Mouse (Mus musculus): ENCODE data around the gene Traf7. TPM values are rescaled to one million over a fixed set of nuclear protein-coding genes. Genes with fewer than 3 reads are reported as not detected.

The Traf7 gene
- polyA plus RNA-seq (2014; fragmentation: Nextera tagmentation; extraction: Ambion mirVana): 81.0 and 90.7 TPM in 2 replicates

- WGBS: under 1% methylated on average over 40 of the region's 40 CpGs
- H3K4me1 ChIP-seq (replicated peaks; ENCODE audit: control insufficient read depth, insufficient read depth, low read length): peaks cover 24% of the 10 kb centered on the region
- peak; percentile 93 for ATAC-seq (replicated peaks; ENCODE audit: low FRiP score)
Observed at GRCm38 (mm10) chr17:24527723-24528559, at the start of gene Traf7. TSS of gene Traf7 (minus strand) at chr17:24527938.

GRCm38 (mm10) chr17:24573811-24574210, 46.1 kb upstream of the Traf7 start:
- ATAC-seq (replicated peaks; ENCODE audit: low FRiP score): no peak
- no peaks in the 10 kb centered on the region for H3K9me3 ChIP-seq (ENCODE audit: control insufficient read depth, low read length)
- no peak overlapping the region for H3K27ac ChIP-seq (ENCODE audit: low read depth, low read length)
- H3K4me2 ChIP-seq: no peak overlapping the region
- no peak overlapping the region for H3K9ac ChIP-seq (ENCODE audit: low read depth, low read length)
- no peaks in the 10 kb centered on the region for H3K4me1 ChIP-seq (replicated peaks; ENCODE audit: control insufficient read depth, insufficient read depth, low read length)
- 91% methylated on average over 9 of the region's 9 CpGs for WGBS
- H3K36me3 ChIP-seq (ENCODE audit: control insufficient read depth, insufficient read depth, low read length): peaks cover 4% of the 10 kb centered on the region
- H3K4me3 ChIP-seq (ENCODE audit: low read depth, low read length): no peak overlapping the region
- H3K27me3 ChIP-seq (replicated peaks; ENCODE audit: control insufficient read depth, insufficient read depth, low read length): no peaks in the 10 kb centered on the region
- DNase-seq (ENCODE audit: low spot score): no peak

More at GRCm38 (mm10) chr17:24527723-24528559, at the start of gene Traf7:
- Histone ChIP-seq H3K9ac (ENCODE audit: low read depth, low read length) (peak within 1 kb of the TSS; percentile 95), H3K4me2 (peak within 1 kb of the TSS; percentile 94), H3K4me3 (ENCODE audit: low read depth, low read length) (peak within 1 kb of the TSS; percentile 91), H3K36me3 (ENCODE audit: control insufficient read depth, insufficient read depth, low read length) (peaks cover 10% of the 10 kb centered on the region), H3K9me3 (ENCODE audit: control insufficient read depth, low read length) (no peaks in the 10 kb centered on the region), H3K27me3 (replicated peaks; ENCODE audit: control insufficient read depth, insufficient read depth, low read length) (no peaks in the 10 kb centered on the region), H3K27ac (ENCODE audit: low read depth, low read length) (peak within 1 kb of the TSS; percentile 97)
- peak; percentile 88 for DNase-seq (ENCODE audit: low spot score)

GRCm38 (mm10) chr17:24572651-24573245, 45.0 kb upstream of the Traf7 start:
- no peak for DNase-seq (ENCODE audit: low spot score)
- Histone ChIP-seq H3K27ac (ENCODE audit: low read depth, low read length) (no peak overlapping the region), H3K9ac (ENCODE audit: low read depth, low read length) (no peak overlapping the region), H3K4me1 (replicated peaks; ENCODE audit: control insufficient read depth, insufficient read depth, low read length) (no peaks in the 10 kb centered on the region), H3K27me3 (replicated peaks; ENCODE audit: control insufficient read depth, insufficient read depth, low read length) (no peaks in the 10 kb centered on the region), H3K4me3 (ENCODE audit: low read depth, low read length) (no peak overlapping the region), H3K4me2 (no peak overlapping the region), H3K9me3 (ENCODE audit: control insufficient read depth, low read length) (no peaks in the 10 kb centered on the region), H3K36me3 (ENCODE audit: control insufficient read depth, insufficient read depth, low read length) (peaks cover 4% of the 10 kb centered on the region; the same call in 1 of the 2 replicates)
- 93% methylated on average over 12 of the region's 12 CpGs for WGBS
- no peak for ATAC-seq (replicated peaks; ENCODE audit: low FRiP score)

GRCm38 (mm10) chr17:24569837-24570236, 42.1 kb upstream of the Traf7 start:
- Histone ChIP-seq H3K4me2 (no peak overlapping the region), H3K4me3 (ENCODE audit: low read depth, low read length) (no peak overlapping the region), H3K4me1 (replicated peaks; ENCODE audit: control insufficient read depth, insufficient read depth, low read length) (no peaks in the 10 kb centered on the region), H3K9ac (ENCODE audit: low read depth, low read length) (no peak overlapping the region), H3K27ac (ENCODE audit: low read depth, low read length) (no peak overlapping the region), H3K9me3 (ENCODE audit: control insufficient read depth, low read length) (no peaks in the 10 kb centered on the region), H3K36me3 (ENCODE audit: control insufficient read depth, insufficient read depth, low read length) (peaks cover 2% of the 10 kb centered on the region; the same call in 1 of the 2 replicates), H3K27me3 (replicated peaks; ENCODE audit: control insufficient read depth, insufficient read depth, low read length) (no peaks in the 10 kb centered on the region)
- WGBS: 79% methylated on average over 4 of the region's 4 CpGs
- ATAC-seq (replicated peaks; ENCODE audit: low FRiP score) (no peak), DNase-seq (ENCODE audit: low spot score) (no peak)

- WGBS: 83% methylated on average over 8 of the region's 8 CpGs
- no peak overlapping the region for H3K27ac ChIP-seq (ENCODE audit: low read depth, low read length)
- peaks cover 2% of the 10 kb centered on the region; the same call in 1 of the 2 replicates for H3K36me3 ChIP-seq (ENCODE audit: control insufficient read depth, insufficient read depth, low read length)
- no peaks in the 10 kb centered on the region; the same call in 1 of the 2 replicates for H3K4me1 ChIP-seq (replicated peaks; ENCODE audit: control insufficient read depth, insufficient read depth, low read length)
- ATAC-seq (replicated peaks; ENCODE audit: low FRiP score) (peak; percentile 39; the same call in 1 of the 2 replicates), DNase-seq (ENCODE audit: low spot score) (no peak)
- H3K9me3 ChIP-seq (ENCODE audit: control insufficient read depth, low read length): no peaks in the 10 kb centered on the region
- H3K4me3 ChIP-seq (ENCODE audit: low read depth, low read length): no peak overlapping the region
- no peak overlapping the region for H3K9ac ChIP-seq (ENCODE audit: low read depth, low read length)
- no peak overlapping the region for H3K4me2 ChIP-seq
- H3K27me3 ChIP-seq (replicated peaks; ENCODE audit: control insufficient read depth, insufficient read depth, low read length): no peaks in the 10 kb centered on the region
Observed at GRCm38 (mm10) chr17:24567034-24567779, 39.5 kb upstream of the Traf7 start.

GRCm38 (mm10) chr17:24565792-24566191, 38.1 kb upstream of the Traf7 start:
- Histone ChIP-seq H3K27ac (ENCODE audit: low read depth, low read length) (no peak overlapping the region), H3K9ac (ENCODE audit: low read depth, low read length) (no peak overlapping the region), H3K27me3 (replicated peaks; ENCODE audit: control insufficient read depth, insufficient read depth, low read length) (no peaks in the 10 kb centered on the region), H3K4me2 (no peak overlapping the region), H3K9me3 (ENCODE audit: control insufficient read depth, low read length) (no peaks in the 10 kb centered on the region), H3K4me1 (replicated peaks; ENCODE audit: control insufficient read depth, insufficient read depth, low read length) (peaks cover 3% of the 10 kb centered on the region; the same call in 1 of the 2 replicates), H3K4me3 (ENCODE audit: low read depth, low read length) (no peak overlapping the region), H3K36me3 (ENCODE audit: control insufficient read depth, insufficient read depth, low read length) (peaks cover 2% of the 10 kb centered on the region; the same call in 1 of the 2 replicates)
- DNase-seq (ENCODE audit: low spot score): no peak
- no peak for ATAC-seq (replicated peaks; ENCODE audit: low FRiP score)
- 79% methylated on average over 3 of the region's 3 CpGs for WGBS

GRCm38 (mm10) chr17:24565092-24565491, 37.4 kb upstream of the Traf7 start:
- Histone ChIP-seq H3K4me3 (ENCODE audit: low read depth, low read length) (no peak overlapping the region), H3K4me1 (replicated peaks; ENCODE audit: control insufficient read depth, insufficient read depth, low read length) (peaks cover 3% of the 10 kb centered on the region), H3K27me3 (replicated peaks; ENCODE audit: control insufficient read depth, insufficient read depth, low read length) (no peaks in the 10 kb centered on the region), H3K4me2 (no peak overlapping the region), H3K36me3 (ENCODE audit: control insufficient read depth, insufficient read depth, low read length) (peaks cover 2% of the 10 kb centered on the region; the same call in 1 of the 2 replicates), H3K9me3 (ENCODE audit: control insufficient read depth, low read length) (no peaks in the 10 kb centered on the region), H3K9ac (ENCODE audit: low read depth, low read length) (no peak overlapping the region), H3K27ac (ENCODE audit: low read depth, low read length) (no peak overlapping the region)
- WGBS: 79% methylated on average over 3 of the region's 3 CpGs
- DNase-seq (ENCODE audit: low spot score): no peak
- ATAC-seq (replicated peaks; ENCODE audit: low FRiP score): no peak

- Histone ChIP-seq H3K27me3 (replicated peaks; ENCODE audit: control insufficient read depth, insufficient read depth, low read length) (no peaks in the 10 kb centered on the region), H3K4me2 (no peak overlapping the region), H3K9ac (ENCODE audit: low read depth, low read length) (no peak overlapping the region), H3K36me3 (ENCODE audit: control insufficient read depth, insufficient read depth, low read length) (peaks cover 2% of the 10 kb centered on the region; the same call in 1 of the 2 replicates), H3K9me3 (ENCODE audit: control insufficient read depth, low read length) (no peaks in the 10 kb centered on the region), H3K4me3 (ENCODE audit: low read depth, low read length) (no peak overlapping the region), H3K27ac (ENCODE audit: low read depth, low read length) (no peak overlapping the region), H3K4me1 (replicated peaks; ENCODE audit: control insufficient read depth, insufficient read depth, low read length) (peaks cover 3% of the 10 kb centered on the region)
- WGBS: 85% methylated on average over 4 of the region's 4 CpGs
- ATAC-seq (replicated peaks; ENCODE audit: low FRiP score) (no peak), DNase-seq (ENCODE audit: low spot score) (no peak)
Observed at GRCm38 (mm10) chr17:24564422-24564821, 36.7 kb upstream of the Traf7 start.

Data from liver, embryonic 11.5 days (tissue).